Mouse (Mus musculus) retina, postnatal 7 days (tissue): ENCODE measurements around the gene Klri2.
"Not testable (repeated sequence)": the region's sequence is repeated elsewhere in the genome, so short reads cannot be mapped to it uniquely, and the experiment has no call there.

Experiments used
- DNase-seq: peaks from one replicate; pipeline ENCODE4 v3.0.0-alpha.2; 2012; ENCODE audit warnings: low read depth, low spot score

The Klri2 gene

GRCm38 (mm10) chr6:129740069-129740721, at the start of gene Klri2:
Gene Klri2 (minus strand): TSS chr6:129740484.
- DNase-seq, result no peak

- DNase-seq, result not testable (repeated sequence)
Measured at GRCm38 (mm10) chr6:129784170-129784569, 43.9 kb upstream of the Klri2 start, which contains the start of gene Gm156. Gene Gm156 (minus strand): TSS chr6:129784270.

GRCm38 (mm10) chr6:129747654-129748032, 7.4 kb upstream of the Klri2 start:
- no peak for DNase-seq

DNA sequence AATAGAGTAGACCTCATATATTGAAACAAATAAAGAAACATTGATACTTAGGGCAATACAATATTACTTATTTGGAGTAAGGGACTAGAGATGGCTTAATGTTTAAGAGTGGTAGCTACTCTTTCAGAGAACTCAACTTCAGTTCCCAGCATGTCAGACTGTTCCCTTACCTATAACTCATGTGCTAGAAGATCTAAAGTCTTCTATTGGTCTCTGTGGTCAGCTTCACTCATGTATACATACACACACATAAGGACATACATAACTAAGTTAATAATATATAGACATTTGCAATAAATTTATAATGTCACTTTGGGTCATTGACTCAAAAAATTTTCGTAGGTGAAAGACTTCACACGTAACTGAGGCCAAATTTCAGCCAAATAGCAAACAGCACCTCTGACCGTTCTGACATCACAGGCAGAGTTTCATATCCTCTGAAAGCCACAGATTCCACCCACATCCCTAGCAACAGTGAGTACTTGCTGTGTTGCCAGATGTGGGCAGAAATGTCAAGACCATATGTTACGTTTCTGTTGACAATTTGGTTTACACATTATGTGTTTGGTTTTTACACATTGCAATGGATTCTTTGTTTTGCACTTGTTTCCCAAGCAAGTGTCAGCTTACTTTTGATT, 6.9 kb upstream of the Klri2 start:
- DNase-seq, result no peak

DNA sequence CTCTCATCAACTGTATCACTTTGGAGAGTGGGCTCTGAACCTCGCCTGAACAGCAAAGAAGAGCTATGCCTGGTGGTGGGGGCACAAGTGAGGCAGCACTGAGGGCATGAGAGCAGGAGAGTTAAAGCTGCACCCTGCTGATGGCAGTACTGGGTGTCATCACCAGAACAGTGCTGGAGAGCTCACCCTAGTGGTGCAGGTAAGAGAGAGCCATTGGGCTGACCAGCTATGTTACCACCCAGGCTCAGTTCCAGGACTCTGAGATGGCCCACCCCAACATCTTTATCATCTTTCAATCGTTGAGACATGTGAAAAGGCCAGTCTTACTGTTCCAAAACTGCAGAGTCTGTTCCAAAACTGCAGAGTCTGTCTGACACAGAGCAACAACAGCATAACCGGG, 5.9 kb upstream of the Klri2 start:
- no peak for DNase-seq

DNA sequence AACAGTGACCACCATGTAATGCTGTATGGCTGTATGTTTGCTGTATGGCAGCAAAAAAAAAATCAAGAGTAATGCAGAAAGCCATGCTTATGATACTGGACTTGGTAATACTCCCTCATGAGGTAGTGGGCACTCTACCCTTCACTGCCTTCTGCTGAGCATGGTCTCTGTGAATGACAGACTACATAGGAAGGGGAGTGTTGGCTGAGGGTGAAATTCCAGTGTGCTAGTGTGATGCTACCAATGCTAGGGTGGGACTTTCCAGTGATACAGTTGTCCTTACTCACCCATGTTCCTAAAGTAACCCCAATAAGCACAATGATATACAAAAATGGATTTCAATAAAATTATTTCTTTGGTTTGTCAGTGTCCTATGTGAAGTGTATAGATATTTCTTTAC, 3.9 kb downstream of the Klri2 start:
- DNase-seq, result no peak

GRCm38 (mm10) chr6:129727237-129727636, 13.0 kb downstream of the Klri2 start:
- DNase-seq, result no peak

- DNase-seq, result no peak
Measured at GRCm38 (mm10) chr6:129721390-129721789, 18.9 kb downstream of the Klri2 start.

DNA sequence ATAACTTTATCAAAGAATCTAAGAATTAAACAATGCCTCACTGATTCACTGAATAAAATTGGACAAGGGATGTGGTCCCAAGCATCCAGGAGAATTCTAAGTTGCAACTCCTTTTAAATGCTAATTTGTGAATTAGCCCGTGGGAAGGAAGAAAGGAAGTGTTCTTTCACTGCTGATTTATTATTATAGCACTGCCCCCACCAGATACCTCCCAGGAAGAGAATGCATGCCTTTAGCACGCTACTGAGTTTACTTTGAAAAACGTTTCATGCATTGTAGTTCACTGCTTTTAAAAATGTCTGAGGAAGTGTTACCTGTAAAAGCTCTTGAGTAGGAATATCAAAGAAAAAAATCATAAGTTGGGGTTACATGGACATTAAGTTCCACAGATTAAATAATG, 19.8 kb downstream of the Klri2 start:
- DNase-seq, result no peak

DNA sequence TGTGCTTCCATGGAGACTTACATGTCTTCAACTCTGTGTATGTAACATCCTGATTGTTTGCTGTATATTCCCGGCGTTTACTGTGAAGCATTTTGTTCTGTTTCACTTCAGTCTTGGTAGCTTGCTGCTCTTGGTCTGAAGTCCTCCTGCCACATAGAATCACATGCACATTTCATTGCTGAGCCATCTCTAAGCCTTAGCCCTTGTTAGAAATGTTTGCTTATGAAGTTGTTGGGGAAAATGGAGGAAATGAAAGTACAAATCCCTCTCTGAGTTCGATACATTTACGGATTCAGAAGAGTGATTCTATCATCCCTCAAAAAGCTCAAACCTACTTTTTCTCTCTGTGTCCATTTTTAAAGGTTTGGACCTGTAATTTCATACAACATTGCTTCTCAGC, 23.3 kb downstream of the Klri2 start, which contains the start of gene Klri1:
TSS of gene Klri1 (minus strand) at position 101 of the 400 bp plus-strand sequence.
- DNase-seq, result no peak

DNA sequence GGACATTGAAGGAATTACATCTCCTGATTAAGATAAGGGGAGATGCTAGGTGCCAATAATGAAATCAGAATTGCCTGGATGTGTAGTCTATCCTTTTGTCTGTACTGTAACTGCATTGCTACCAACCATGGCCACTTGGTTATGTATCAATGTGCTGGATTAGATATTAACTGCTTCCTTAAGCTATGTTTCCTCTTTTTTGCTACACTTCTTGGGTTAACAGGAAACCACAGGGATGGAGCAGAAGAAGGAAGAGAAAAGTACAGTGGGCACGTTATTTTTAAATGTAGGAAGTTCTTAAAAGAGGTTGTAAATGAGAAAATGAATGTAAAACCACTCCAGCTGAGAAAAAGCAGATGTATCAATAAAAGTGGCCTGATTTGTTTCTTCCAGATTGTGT, 26.7 kb downstream of the Klri2 start:
- no peak for DNase-seq

- not testable (repeated sequence) for DNase-seq
Measured at GRCm38 (mm10) chr6:129691436-129691835, 48.8 kb downstream of the Klri2 start.

- no peak for DNase-seq
Measured at GRCm38 (mm10) chr6:129680379-129680778, 59.9 kb downstream of the Klri2 start.
